Mouse (Mus musculus): ENCODE results near the gene Lrrn2.

Lrrn2 gene

GRCm38 (mm10) chr1:132880161-132881005 lies at the start of gene Lrrn2:
Gene Lrrn2 (plus strand): TSS chr1:132880273.
- DNase-seq (ENCODE audit: low spot score) = peak; percentile 21

DNA sequence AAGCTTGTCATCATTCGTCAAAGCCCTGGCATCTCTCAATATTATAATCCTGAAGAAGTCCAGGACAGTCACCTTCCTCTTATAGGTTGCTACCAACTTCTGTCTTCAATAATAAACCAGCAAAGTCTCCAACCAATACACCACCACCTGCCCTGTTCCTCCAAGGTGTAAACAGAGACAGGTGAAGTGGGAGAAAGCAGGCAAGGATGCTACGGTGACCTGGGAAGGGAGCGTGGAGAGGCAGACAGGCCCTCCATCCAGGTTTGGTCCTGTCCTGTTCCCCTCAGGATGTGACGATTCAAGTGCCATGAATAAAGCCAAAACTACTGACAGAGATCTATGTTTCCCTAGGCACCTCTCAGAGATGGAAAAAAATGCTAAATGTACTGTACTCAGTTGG lies 48.1 kb upstream of the Lrrn2 start:
- DNase-seq (ENCODE audit: low spot score) = no peak

GRCm38 (mm10) chr1:132834037-132834436 lies 46.0 kb upstream of the Lrrn2 start:
- no peak for DNase-seq (ENCODE audit: low spot score)

DNA sequence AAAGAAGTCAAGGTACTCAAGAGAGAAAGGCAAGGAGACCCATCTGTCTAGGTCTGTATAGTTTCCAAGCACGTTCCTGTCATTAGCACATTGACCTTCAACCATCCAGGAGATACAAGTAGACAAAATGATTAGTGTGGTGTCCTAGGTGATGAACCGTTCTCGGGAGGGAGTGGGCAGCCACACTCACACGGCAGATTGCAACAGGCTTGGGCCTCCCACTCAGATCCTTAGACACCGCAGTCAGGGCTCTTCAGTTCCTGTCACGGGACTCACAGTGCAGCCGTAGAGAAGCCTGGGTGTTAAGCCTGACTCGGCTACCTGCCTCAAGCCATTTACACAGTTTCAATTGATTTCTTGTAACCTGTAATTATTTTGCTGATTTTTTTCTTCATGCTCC lies 43.2 kb upstream of the Lrrn2 start:
- DNase-seq (ENCODE audit: low spot score) = no peak

- no peak for DNase-seq (ENCODE audit: low spot score)
These were observed 42.4 kb upstream of the Lrrn2 start for GRCm38 (mm10) chr1:132837691-132838090.

DNA sequence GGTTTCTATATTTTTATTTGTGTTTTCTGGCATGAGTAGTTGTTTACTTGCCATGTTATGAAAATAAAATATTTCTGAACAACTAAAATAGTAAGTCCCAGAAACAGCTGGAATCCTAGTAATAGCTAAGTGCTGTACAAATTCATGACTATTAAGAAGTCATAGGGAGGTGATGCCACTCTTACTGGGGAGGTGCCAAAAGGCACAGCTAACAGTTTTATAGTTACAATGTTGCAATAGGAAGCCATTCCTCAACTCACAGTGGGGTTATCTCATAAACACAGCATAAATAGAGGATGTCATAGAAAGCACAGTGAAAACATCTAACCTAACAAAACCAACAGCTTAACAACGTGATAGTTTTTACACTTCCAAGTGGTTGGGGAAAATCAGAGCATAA lies 41.7 kb upstream of the Lrrn2 start:
- no peak for DNase-seq (ENCODE audit: low spot score)

DNA sequence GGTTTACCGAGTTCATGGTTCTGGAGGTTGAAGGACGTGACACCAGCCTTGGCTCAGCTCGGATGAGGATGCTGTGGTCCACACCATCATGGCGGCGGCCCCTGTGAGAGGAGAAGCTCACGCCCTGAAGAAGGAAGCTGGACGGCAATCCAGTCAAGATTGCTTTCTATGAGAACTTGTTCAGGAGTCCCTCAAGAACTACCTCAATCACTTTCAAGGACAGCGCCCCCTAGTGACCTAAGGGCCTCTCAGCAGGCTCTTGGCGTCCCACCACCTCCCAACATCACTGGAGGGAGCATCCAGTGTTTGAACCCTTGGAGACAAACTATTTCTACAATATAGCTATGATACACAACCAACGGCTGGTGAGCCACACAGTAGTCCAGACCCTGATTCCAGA lies 36.5 kb upstream of the Lrrn2 start:
- DNase-seq (ENCODE audit: low spot score) = no peak

GRCm38 (mm10) chr1:132844088-132844804 lies 35.8 kb upstream of the Lrrn2 start:
- DNase-seq (ENCODE audit: low spot score) = peak; percentile 11

DNA sequence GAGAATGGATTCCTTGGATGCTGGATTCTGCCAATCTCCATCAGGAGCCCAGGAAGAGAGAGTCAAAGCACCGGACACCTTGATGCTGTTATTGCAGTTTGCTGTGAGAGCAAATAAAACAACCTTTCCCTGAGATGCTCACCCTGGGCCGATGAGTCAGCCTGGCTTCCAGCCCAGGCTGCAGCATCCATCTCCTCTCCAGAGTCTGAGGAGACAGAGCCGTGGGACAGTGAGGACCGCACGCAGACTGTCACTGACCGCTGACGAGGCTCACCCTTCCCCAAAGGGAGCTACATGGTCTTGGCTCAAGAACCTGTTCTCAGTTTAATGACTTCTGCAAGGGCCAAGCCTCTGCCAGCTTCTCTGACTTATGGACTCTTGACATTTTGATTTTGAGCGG lies 34.3 kb upstream of the Lrrn2 start:
- peak; percentile 6 for DNase-seq (ENCODE audit: low spot score)

DNA sequence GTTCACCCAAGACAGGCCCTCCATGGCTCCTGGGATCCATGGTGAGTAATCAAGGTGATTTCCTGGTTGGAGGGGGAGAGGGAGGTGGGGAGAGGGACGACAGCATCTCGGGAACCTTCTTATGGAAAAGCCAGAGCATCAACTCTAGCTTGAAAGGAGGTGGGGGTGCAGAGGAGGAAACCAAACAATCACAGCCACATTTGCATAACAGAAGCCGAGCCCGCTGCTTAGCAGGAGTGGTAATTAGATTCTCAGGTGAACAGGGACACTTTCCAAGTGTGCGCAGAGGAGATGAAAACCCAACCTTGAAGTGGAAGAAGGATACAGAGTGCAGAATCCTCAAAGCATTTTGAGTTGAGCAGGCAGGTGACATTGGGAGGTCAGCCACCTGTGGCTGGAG lies 29.3 kb upstream of the Lrrn2 start:
- no peak for DNase-seq (ENCODE audit: low spot score)

DNA sequence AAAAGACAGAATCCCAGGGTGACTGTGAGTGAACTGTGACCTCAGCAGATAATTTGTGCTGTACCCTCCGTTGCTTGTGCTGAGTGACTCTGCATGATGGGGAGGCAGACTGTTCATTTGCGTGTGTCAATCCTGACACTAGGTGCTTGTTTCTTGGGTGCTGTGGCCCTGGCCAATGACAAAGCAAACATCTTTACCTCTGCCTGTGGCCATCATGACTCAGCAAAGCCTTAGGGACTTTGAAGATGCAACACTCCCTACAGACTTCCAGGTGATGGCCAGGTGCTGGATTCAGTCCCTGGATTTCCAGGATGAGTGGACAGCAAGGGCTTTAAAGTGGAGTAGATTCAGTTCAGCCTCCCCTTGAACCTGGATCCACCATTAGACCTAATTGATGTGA lies 28.8 kb upstream of the Lrrn2 start:
- DNase-seq (ENCODE audit: low spot score) = no peak

DNA sequence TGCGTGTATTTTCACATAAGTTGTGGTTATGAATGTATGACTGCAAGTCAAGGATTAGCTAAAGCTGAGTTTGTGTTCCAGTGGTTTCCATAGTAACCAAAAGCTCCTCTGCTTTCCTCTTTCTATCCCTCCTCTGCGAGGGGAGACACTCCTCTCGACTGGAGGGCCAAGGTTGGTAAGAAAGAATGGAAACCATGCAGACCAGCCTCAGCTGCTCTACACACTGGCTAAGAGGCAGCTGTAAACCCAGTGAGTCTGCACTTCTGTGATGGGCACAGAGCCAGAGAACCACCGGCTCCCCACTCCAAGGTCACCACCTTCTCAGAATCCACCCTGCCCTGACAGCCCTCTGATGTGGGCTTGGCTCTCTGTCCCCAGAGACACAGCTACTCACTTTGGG lies 28.3 kb upstream of the Lrrn2 start:
- DNase-seq (ENCODE audit: low spot score) = no peak

- no peak for DNase-seq (ENCODE audit: low spot score)
These were observed 26.8 kb upstream of the Lrrn2 start for GRCm38 (mm10) chr1:132853312-132853711.

DNA sequence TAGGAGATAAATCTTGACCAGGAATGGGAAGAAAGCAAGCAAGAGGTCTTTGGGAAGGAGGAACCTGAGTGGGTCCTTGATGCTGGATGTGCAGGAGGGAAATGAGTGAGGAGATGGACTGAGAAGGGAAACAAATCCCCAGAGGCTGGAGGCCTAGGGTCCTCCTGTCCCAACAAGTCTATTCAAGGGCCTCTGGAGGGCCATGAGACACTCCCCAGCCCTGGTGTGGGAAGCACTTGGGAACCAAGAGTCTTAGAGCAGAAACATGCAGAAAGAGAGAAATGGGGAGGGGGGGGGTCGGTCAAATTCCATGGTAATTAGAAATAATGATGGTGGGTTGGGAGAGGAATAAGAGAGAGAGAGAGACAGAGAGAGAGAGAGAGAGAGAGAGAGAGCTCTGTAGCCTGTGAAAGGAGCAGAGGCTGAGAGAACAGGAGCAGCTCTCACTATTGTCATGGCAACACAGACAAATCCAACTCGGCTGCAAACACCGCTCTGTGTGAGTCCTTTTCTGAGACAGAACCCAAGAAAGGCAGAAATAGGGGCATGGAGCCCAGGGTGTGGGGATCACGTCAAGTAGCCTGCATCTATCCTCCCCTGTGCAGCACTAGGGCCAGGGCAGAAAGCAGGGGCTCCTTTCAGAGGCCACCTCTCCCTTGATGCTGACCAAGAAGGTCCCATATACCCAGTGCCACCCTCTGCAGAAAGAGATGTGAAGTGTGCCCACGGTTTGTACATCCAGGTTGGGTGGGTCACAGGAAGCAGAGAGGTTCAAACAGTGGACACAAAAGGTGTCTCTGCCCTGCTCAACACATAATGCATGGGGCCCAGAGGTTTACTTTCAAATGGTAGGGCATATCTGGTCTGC lies 21.3 kb upstream of the Lrrn2 start:
- DNase-seq (ENCODE audit: low spot score) = no peak

DNA sequence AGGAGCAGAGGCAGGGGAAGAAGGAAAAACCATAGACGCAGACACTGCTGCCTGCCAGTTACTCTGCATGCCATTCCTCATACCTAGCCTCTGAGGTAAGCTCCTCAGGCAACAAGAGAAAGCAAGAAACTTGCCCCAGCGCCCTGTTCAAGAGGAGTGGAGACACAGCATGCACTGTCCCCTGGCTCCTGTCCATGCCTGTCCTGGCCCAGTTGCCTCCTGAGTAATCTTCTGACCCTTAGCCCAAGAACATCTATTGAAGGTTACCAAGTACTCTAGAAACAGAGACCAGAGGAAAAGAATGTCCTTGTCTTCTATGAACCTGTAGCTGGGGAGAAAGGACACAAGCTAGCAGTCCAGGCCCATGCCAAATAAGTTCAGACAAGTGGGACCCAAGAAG lies 15.9 kb upstream of the Lrrn2 start:
- DNase-seq (ENCODE audit: low spot score) = no peak

GRCm38 (mm10) chr1:132865585-132865984 lies 14.5 kb upstream of the Lrrn2 start:
- no peak for DNase-seq (ENCODE audit: low spot score)

- no peak for DNase-seq (ENCODE audit: low spot score)
These were observed 9.7 kb upstream of the Lrrn2 start for GRCm38 (mm10) chr1:132870327-132870726.

DNA sequence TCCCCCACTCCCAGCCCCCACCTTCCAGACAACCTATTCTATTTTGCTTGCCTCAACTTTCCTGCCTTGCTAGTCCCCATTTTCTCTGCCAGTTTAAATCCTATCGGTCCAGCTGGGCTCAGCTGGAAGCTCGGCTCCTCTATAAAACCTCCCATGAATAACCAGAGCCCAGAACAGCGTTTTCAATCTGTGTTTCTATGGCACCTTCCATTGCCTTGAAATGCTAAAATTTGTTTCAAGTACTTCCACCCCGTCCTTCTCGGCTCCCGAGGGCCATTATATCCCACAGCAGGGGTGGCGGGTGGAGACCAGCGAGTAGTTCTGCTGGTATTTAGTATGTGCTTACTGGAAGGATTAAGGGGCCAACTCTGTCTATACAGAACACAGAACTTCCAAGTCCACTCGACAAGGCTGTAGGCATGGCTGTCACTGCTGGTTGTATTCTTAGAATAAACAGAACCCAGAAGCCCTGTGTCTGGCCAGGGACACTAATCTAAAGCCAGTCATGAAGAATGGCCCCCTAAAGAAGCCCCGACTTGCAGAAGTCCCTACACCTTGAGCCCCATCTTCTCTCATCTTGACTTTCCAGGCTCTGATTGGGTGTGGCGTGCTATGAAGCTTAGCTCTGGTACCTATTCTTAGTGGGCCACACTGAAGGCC lies 992 bp upstream of the Lrrn2 start:
- DNase-seq (ENCODE audit: low spot score) = no peak

GRCm38 (mm10) chr1:132879801-132880160 lies 292 bp upstream of the Lrrn2 start:
- DNase-seq (ENCODE audit: low spot score) = no peak

DNA sequence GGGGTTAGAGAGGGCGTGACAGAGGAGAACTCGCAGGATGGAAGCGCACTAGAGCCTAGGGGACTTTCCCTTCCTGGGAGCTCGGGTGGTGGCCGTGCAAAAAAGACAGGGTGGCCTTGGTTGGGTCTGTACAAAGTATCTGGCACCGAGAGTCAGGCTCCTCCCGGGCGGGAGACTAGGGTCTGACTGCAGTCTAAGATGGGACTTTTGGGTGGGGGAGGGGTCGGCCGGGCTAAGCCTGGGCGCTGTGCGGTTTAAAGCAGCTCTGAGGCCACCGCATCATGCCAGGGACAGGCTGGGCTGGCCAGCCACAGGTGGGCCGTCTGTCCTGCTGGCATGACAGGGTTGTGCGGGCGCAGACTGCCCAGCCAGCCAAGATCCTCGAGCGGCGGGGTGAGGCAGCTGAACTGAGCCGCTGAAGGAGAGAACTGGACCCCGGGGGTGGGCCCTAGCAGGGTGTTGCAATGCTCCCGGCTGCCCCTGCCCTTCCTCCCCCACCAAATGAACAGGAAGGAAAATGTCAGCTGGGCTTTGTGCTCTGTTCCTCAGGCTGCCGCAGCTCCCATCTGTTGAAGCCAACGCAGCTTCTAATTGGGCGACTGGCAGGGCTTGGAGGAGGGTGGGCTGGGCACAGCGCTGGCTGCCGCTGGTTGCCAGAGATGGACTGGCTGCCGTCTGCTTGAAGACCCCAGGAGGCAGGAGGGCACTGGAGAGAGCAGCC lies 1.1 kb downstream of the Lrrn2 start:
- DNase-seq (ENCODE audit: low spot score) = no peak

DNA sequence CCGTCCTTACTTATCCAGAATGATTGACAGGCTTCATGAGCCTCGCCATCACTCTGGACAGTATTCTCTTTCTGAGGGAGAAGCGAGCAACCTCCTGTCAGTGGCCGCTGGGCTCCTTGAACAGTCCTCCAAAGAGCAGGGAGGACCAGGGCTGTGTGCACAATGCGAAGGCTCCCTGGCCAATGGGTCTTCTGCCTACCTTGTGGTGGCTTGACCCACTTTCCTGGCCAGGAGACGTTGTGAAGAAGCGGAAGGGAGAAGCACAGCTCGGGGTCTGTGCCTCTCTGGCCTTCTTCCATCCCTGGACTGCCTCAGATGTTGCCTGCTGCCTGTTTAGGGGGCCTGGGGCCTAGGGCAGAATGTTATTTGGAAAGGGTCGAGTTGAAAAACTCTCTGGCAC lies 1.8 kb downstream of the Lrrn2 start:
- no peak for DNase-seq (ENCODE audit: low spot score)
